Mouse (Mus musculus): ENCODE data around the gene Afdn.

- no peak for TF ChIP-seq CTCF (IDR thresholded peaks at IDR 0.05; ENCODE audit: low read depth, low read length)
- TF ChIP-seq POLR2A (IDR thresholded peaks at IDR 0.05; ENCODE audit: borderline replicate concordance, low read depth, low read length): no peak
These were observed 8.2 kb downstream of the Afdn start for GRCm38 (mm10) chr17:13768531-13768930.
